Mouse (Mus musculus): Measurements from ENCODE around the gene Kcnk2.

The Kcnk2 gene

GRCm38 (mm10) chr1:189402223-189402943 lies at the start of gene Kcnk2:
TSS of gene Kcnk2 (minus strand) at chr1:189402273.
- DNase-seq (ENCODE audit: low read depth, low spot score) = no peak

DNA sequence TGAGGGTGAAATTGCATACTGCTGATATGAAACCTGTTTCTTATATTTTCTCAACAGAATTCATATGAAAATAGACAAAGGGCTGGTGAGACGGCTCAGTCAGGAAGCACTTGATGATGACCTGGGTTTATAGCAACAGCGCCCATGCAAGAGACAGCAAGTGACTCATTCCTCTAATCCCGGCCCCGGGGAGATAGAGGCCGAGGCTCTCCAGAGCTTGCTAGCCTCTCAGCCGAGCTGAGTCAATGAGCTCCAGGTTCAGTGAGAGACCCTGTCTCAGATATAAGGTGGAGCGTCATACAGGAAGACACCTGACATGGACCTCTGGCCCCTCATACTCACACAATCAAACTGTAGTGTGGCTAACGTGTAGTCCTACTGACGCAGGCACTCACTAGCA lies 38.7 kb upstream of the Kcnk2 start:
- DNase-seq (ENCODE audit: low read depth, low spot score) = no peak

GRCm38 (mm10) chr1:189437126-189437525 lies 35.1 kb upstream of the Kcnk2 start:
- no peak for DNase-seq (ENCODE audit: low read depth, low spot score)

DNA sequence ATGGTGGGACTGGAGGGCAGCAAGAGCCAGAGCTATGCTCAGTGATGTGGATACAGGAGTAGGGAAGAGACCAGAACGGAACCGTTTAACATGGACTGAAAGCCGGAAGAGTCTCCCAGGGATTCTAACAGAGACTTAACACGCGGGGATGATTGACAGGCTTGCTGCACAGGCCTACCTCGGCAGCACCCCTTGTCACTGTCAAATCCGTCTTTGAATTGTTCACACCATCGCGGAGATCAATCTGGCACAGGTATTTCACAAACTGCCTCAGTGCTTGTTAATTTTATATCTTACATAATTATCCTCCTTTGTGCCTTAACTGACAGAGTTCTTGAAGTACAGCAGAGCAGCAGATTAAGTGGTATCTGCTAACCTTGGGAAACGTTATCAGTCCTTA lies 33.4 kb upstream of the Kcnk2 start:
- no peak for DNase-seq (ENCODE audit: low read depth, low spot score)

GRCm38 (mm10) chr1:189431479-189431878 lies 29.4 kb upstream of the Kcnk2 start:
- no peak for DNase-seq (ENCODE audit: low read depth, low spot score)

DNA sequence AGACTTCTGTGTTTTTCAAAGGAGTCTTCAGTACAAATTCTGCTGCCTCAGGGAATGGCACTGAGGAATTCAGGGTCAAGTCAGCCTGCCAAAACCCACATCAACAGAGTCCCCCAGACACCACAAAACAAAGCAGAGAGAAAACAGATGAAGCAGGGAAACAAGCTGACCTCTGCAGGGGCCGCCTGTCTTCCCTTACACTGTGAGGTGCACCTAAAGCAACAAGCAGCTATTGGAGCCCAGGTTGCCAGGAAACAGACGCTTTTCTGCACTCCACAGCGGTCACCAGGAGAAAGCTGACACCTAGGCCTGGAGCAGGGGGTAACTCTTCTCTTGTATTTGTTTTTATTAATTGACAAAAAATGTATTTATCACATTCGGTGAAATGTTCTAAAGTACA lies 28.5 kb upstream of the Kcnk2 start:
- DNase-seq (ENCODE audit: low read depth, low spot score) = no peak

DNA sequence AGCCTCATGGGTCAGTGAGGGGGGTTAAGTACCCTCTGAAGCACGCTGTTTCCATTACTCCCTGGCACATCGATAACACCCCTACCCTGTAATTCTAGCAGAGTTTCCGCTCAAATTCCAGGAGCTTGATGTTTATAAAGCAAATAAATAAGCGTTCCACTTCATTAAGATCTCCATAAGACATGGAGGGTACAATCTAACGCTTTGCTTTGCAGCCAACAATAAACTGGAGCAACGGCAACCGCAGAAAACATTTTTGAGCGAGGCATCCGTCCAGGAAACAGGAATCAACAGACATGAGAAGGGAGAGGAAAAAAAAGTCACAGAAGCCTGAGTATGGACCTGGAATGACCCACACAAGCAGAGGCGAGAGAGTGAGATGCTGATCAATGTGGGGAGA lies 27.5 kb upstream of the Kcnk2 start:
- no peak for DNase-seq (ENCODE audit: low read depth, low spot score)

DNA sequence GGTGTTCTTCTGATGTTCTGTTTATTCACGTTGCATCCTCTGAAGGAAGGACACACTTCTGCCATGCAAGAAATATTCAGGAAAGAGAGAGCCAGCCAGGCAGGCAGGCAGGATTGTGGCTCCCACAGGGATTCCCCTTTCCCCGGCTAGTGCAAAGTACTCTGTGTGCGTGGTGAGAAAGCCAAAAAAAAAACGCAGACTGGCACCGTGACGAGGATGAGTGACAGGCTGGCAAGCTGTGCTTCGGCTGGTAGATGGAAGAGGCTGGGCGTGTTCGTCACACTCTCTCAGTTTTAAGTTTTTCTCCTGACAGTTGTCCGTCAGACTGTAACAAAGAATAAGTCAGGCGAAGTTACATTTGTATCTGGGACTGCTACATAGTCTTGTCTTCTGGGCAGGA lies 24.2 kb upstream of the Kcnk2 start:
- DNase-seq (ENCODE audit: low read depth, low spot score) = no peak

GRCm38 (mm10) chr1:189419914-189420313 lies 17.8 kb upstream of the Kcnk2 start:
- DNase-seq (ENCODE audit: low read depth, low spot score) = no peak

GRCm38 (mm10) chr1:189409906-189410305 lies 7.8 kb upstream of the Kcnk2 start:
- DNase-seq (ENCODE audit: low read depth, low spot score) = no peak

DNA sequence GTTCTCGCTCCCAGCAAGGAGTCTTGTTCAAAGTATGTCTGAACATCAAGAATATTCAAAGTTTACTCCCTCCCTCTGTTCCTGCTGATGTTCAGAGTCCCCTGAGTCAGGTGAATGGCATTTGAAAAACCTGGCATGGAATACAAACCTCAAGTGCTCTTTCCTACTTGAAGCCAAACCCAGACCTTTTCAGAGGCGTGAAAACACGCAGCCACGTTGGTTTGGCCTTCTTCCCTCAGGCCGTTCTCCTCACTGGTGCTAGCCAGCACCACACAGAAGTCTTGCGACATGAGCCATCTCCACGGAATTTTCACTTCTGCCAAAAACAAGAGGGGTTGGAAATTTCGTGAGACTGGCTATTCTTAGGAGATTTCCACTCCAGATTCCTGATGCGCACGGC lies 3.1 kb upstream of the Kcnk2 start:
- no peak for DNase-seq (ENCODE audit: low read depth, low spot score)

DNA sequence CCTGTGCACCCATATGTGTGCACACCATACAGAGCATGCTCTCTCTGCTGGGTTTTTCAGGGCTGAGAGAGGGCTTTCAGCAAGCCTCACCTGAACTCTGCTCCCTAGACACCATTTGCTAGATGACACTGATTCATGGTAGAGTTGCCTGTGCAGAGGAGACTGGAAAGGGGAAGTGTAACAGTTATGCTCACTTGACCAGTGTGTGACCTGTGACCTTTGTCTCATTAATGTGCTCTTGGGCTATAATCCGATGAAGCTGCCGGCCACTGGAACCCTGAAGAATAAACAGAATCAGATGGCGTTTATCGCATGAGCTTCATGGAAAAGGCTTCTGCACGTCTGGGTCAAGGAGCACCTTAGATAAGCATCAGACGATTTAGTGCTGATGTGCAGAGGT lies 1.5 kb upstream of the Kcnk2 start:
- no peak for DNase-seq (ENCODE audit: low read depth, low spot score)

- DNase-seq (ENCODE audit: low read depth, low spot score) = no peak
These were observed 1.1 kb upstream of the Kcnk2 start for GRCm38 (mm10) chr1:189403139-189403538.

DNA sequence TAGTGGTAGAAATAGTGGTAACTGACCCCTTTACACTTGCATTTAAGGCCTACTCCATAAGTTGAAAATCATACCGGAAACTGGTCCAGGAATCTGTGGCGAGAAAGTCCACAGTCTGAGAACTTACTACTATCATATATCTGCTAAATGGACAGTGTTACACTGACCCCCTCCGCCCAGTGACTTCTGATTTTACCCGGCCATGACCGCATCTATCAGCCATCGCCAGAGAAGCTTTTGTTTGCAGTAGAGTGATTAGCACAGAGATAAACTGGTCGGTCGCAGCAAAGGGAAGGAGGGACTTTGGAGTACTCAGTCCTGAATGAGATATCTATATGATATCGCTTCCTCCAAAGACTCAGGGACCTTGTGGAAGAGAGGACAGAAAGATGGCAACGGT lies 15.2 kb downstream of the Kcnk2 start:
- no peak for DNase-seq (ENCODE audit: low read depth, low spot score)

DNA sequence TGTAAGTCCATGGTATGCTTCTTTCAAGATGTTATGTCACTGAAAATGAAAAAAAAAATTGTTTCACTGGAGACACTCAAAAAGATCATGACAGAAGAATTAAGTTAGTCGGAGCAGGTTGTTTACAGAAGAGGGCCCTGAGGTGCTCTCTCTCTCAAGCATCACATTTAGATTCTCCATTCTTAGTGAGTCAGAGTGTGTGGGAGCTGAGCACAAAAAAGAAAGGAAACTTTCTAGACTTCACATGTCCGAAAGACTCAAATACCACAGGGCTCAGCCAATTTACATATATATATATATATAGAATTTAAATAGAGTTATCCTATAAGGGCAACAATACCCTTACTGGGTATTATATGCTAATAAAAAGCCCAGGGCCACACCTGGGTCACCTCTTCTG lies 15.9 kb downstream of the Kcnk2 start:
- no peak for DNase-seq (ENCODE audit: low read depth, low spot score)

DNA sequence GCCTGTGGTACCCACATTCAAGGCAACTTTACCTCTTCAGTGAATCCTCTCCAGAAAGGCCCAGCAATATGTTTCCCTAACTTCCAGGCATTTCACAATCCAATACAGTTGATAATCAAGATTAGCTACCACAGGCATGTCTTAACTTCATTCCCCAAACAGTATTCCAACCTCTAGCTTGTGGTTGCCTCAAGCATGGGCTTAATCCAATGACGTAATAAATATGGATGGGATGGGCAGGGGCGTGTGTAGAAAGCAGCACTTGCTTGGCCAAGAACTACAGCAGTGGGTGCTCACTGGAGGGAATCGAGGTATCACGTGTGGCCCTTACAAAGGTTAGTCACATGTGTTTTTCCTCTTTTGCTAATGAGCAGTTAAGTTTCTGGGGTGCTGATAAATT lies 34.4 kb downstream of the Kcnk2 start:
- DNase-seq (ENCODE audit: low read depth, low spot score) = no peak

GRCm38 (mm10) chr1:189364188-189364587 lies 37.9 kb downstream of the Kcnk2 start:
- no peak for DNase-seq (ENCODE audit: low read depth, low spot score)

GRCm38 (mm10) chr1:189362579-189362978 lies 39.5 kb downstream of the Kcnk2 start:
- no peak for DNase-seq (ENCODE audit: low read depth, low spot score)

GRCm38 (mm10) chr1:189359699-189360098 lies 42.4 kb downstream of the Kcnk2 start:
- DNase-seq (ENCODE audit: low read depth, low spot score) = no peak

DNA sequence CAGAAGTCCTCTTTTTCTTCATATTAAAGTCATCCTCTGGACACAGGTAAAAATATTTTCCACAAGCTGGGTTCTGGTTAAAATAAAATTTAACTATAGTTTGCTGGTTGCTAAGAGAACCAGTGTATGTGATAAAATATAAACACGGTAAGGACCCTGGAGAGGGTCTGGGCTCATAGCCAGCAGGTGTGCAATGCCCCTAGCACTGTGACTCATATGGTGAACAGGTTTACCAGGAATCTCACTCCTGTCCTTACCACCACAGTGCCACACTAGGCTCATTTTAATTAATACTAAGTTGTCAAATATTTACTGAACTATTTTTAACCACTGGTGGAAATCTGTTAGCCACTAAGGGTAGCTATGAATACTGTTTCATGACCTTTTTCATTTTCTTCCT lies 48.2 kb downstream of the Kcnk2 start:
- DNase-seq (ENCODE audit: low read depth, low spot score) = no peak

DNA sequence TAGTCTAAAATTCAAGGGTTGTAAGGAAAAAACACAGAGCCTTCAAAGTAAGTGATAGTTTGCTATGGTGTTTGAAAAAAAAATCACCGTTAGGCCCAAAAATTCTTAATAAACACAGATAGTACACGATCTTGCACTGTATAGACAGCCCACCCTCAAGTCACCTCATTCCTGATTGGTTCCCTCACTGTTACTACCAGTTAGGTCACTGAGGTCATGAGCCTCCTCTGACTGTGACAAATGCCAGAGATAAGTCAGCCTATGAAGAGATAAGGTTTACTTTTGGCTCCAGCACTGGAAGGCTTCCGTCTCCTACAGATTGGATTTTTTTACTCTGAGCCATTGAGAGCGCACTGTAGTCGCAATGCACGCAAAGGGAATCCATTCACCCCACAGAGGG lies 50.3 kb downstream of the Kcnk2 start:
- DNase-seq (ENCODE audit: low read depth, low spot score) = no peak

DNA sequence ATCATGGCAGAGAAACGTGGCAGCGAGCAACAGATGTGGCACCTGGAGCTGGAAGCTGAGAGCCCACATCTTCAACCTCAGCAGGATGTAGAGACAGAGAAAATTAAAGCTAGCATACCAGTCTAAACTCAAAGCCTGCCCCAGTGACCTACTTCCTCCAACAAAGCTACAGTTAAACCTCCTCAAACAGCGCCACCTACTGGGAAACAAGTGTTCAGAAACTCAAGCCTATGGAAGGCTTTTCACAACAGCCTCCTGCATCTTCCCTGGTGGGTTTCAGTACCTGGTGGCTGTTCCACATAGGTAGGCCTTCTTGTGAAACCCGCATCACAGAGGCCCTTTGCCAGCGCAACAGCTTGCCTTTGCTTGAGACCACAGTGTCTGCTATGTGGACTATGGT lies 52.9 kb downstream of the Kcnk2 start:
- no peak for DNase-seq (ENCODE audit: low read depth, low spot score)

- no peak for DNase-seq (ENCODE audit: low read depth, low spot score)
These were observed 56.9 kb downstream of the Kcnk2 start for GRCm38 (mm10) chr1:189345166-189345565.
